Mouse (Mus musculus): ENCODE data around the gene Tas2r143. TPM values are rescaled to one million over a fixed set of nuclear protein-coding genes. Genes with fewer than 3 reads are reported as not detected.

The Tas2r143 gene
- polyA plus RNA-seq, 1 experiment from 2014 or later = not detected

- WGBS = 22% methylated on average over 3 of the region's 3 CpGs
- H3K4me1 ChIP-seq (ENCODE audit: control insufficient read depth, insufficient read depth, low read length) = peaks cover 38% of the 10 kb centered on the region
- no peak; the same call in 1 of the 2 replicates for ATAC-seq (replicated peaks; ENCODE audit: extremely low read depth, insufficient read depth, low FRiP score)
Observed at GRCm38 (mm10) chr6:42362974-42363373, 37.1 kb upstream of the Tas2r143 start.

GRCm38 (mm10) chr6:42364066-42364465 is 36.0 kb upstream of the Tas2r143 start:
- H3K36me3 ChIP-seq (ENCODE audit: control insufficient read depth, insufficient read depth) = peaks cover 10% of the 10 kb centered on the region
- no peak overlapping the region for H3K4me2 ChIP-seq (ENCODE audit: low read depth, low read length)
- no peak overlapping the region for H3K4me3 ChIP-seq (ENCODE audit: low read length)
- no peaks in the 10 kb centered on the region for H3K27me3 ChIP-seq (ENCODE audit: control insufficient read depth, insufficient read depth, low read length)
- ATAC-seq (replicated peaks; ENCODE audit: extremely low read depth, insufficient read depth, low FRiP score) = no peak
- H3K4me1 ChIP-seq (ENCODE audit: control insufficient read depth, insufficient read depth, low read length) = peaks cover 33% of the 10 kb centered on the region
- no peaks in the 10 kb centered on the region for H3K9me3 ChIP-seq (replicated peaks; ENCODE audit: control insufficient read depth, low read length)
- 80% methylated on average over 4 of the region's 4 CpGs for WGBS
- no peak overlapping the region for H3K27ac ChIP-seq (ENCODE audit: low read length)
- no peak overlapping the region for H3K9ac ChIP-seq (ENCODE audit: low read length)

More at GRCm38 (mm10) chr6:42362974-42363373, 37.1 kb upstream of the Tas2r143 start:
- Histone ChIP-seq H3K9me3 (replicated peaks; ENCODE audit: control insufficient read depth, low read length) (no peaks in the 10 kb centered on the region), H3K4me3 (ENCODE audit: low read length) (no peak overlapping the region), H3K27ac (ENCODE audit: low read length) (peak overlapping the region; percentile 43; the same call in 1 of the 2 replicates), H3K27me3 (ENCODE audit: control insufficient read depth, insufficient read depth, low read length) (no peaks in the 10 kb centered on the region), H3K36me3 (ENCODE audit: control insufficient read depth, insufficient read depth) (peaks cover 19% of the 10 kb centered on the region), H3K4me2 (ENCODE audit: low read depth, low read length) (no peak overlapping the region), H3K9ac (ENCODE audit: low read length) (no peak overlapping the region)

DNA sequence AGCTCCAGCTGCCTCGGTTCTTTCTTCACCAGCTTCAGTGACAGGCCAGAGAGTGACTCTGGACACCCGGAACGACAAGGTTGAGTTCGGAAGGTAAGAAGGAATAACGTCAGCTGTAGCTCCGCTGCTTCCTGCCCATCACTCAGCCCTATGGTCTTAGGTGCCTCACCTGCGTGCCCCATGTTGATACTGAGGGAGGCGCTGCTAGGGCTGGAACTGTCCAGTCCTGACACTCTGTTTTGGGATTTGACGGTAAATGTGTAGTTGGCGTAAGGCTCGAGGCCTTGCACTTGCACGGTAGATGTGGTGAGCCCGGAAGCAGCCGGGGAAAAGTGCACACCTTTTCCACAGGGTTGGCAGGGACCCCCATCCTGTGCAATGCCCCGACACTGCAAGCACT is 35.4 kb upstream of the Tas2r143 start:
- peaks cover 30% of the 10 kb centered on the region for H3K4me1 ChIP-seq (ENCODE audit: control insufficient read depth, insufficient read depth, low read length)
- WGBS = 88% methylated on average over 15 of the region's 15 CpGs
- no peak overlapping the region for H3K4me2 ChIP-seq (ENCODE audit: low read depth, low read length)
- H3K27ac ChIP-seq (ENCODE audit: low read length) = no peak overlapping the region
- no peaks in the 10 kb centered on the region for H3K27me3 ChIP-seq (ENCODE audit: control insufficient read depth, insufficient read depth, low read length)
- peaks cover 5% of the 10 kb centered on the region for H3K36me3 ChIP-seq (ENCODE audit: control insufficient read depth, insufficient read depth)
- no peak overlapping the region for H3K4me3 ChIP-seq (ENCODE audit: low read length)
- H3K9me3 ChIP-seq (replicated peaks; ENCODE audit: control insufficient read depth, low read length) = no peaks in the 10 kb centered on the region
- no peak for ATAC-seq (replicated peaks; ENCODE audit: extremely low read depth, insufficient read depth, low FRiP score)
- no peak overlapping the region for H3K9ac ChIP-seq (ENCODE audit: low read length)

DNA sequence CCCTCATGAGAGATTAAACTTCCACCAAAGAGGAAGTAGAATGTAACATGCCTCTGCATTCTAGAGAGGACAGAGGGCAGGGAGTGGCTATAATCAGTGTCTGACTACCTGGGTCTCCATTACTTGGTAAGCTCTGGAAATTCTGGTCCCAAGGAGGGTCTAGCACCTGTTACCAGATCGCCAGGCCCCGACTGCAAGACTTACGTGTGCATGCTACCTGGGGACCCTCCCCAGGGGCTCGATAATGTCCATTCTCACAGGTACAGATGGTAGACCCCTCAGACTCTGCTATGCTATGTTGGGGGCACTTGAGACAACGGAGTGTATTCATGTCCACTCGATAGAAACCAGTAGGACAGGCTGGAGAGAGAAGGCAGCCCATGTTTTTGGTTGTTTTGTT is 34.8 kb upstream of the Tas2r143 start:
- no peak overlapping the region for H3K4me2 ChIP-seq (ENCODE audit: low read depth, low read length)
- 90% methylated on average over 6 of the region's 6 CpGs for WGBS
- H3K36me3 ChIP-seq (ENCODE audit: control insufficient read depth, insufficient read depth) = peaks cover under 1% of the 10 kb centered on the region; the same call in 1 of the 2 replicates
- H3K9me3 ChIP-seq (replicated peaks; ENCODE audit: control insufficient read depth, low read length) = no peaks in the 10 kb centered on the region
- no peak overlapping the region for H3K27ac ChIP-seq (ENCODE audit: low read length)
- no peak overlapping the region for H3K4me3 ChIP-seq (ENCODE audit: low read length)
- H3K27me3 ChIP-seq (ENCODE audit: control insufficient read depth, insufficient read depth, low read length) = no peaks in the 10 kb centered on the region
- H3K9ac ChIP-seq (ENCODE audit: low read length) = no peak overlapping the region
- peaks cover 30% of the 10 kb centered on the region for H3K4me1 ChIP-seq (ENCODE audit: control insufficient read depth, insufficient read depth, low read length)
- no peak for ATAC-seq (replicated peaks; ENCODE audit: extremely low read depth, insufficient read depth, low FRiP score)

- Histone ChIP-seq H3K4me3 (ENCODE audit: low read length) (no peak overlapping the region), H3K9me3 (replicated peaks; ENCODE audit: control insufficient read depth, low read length) (no peaks in the 10 kb centered on the region), H3K36me3 (ENCODE audit: control insufficient read depth, insufficient read depth) (no peaks in the 10 kb centered on the region), H3K27me3 (ENCODE audit: control insufficient read depth, insufficient read depth, low read length) (no peaks in the 10 kb centered on the region), H3K27ac (ENCODE audit: low read length) (peak overlapping the region; percentile 24; the same call in 1 of the 2 replicates), H3K9ac (ENCODE audit: low read length) (no peak overlapping the region), H3K4me1 (ENCODE audit: control insufficient read depth, insufficient read depth, low read length) (peaks cover 29% of the 10 kb centered on the region), H3K4me2 (ENCODE audit: low read depth, low read length) (no peak overlapping the region; the same call in 1 of the 2 replicates)
- peak; percentile 57 for ATAC-seq (replicated peaks; ENCODE audit: extremely low read depth, insufficient read depth, low FRiP score)
- 13% methylated on average over 3 of the region's 3 CpGs for WGBS
Observed at GRCm38 (mm10) chr6:42369870-42370269, 30.2 kb upstream of the Tas2r143 start.

GRCm38 (mm10) chr6:42370630-42371363 is 29.2 kb upstream of the Tas2r143 start:
- Histone ChIP-seq H3K4me2 (ENCODE audit: low read depth, low read length) (no peak overlapping the region), H3K9me3 (replicated peaks; ENCODE audit: control insufficient read depth, low read length) (no peaks in the 10 kb centered on the region), H3K36me3 (ENCODE audit: control insufficient read depth, insufficient read depth) (no peaks in the 10 kb centered on the region), H3K27ac (ENCODE audit: low read length) (peak overlapping the region; percentile 32; the same call in 1 of the 2 replicates), H3K4me3 (ENCODE audit: low read length) (no peak overlapping the region), H3K9ac (ENCODE audit: low read length) (no peak overlapping the region), H3K4me1 (ENCODE audit: control insufficient read depth, insufficient read depth, low read length) (peaks cover 34% of the 10 kb centered on the region), H3K27me3 (ENCODE audit: control insufficient read depth, insufficient read depth, low read length) (no peaks in the 10 kb centered on the region)
- no peak for ATAC-seq (replicated peaks; ENCODE audit: extremely low read depth, insufficient read depth, low FRiP score)
- 59% methylated on average over 4 of the region's 4 CpGs for WGBS

DNA sequence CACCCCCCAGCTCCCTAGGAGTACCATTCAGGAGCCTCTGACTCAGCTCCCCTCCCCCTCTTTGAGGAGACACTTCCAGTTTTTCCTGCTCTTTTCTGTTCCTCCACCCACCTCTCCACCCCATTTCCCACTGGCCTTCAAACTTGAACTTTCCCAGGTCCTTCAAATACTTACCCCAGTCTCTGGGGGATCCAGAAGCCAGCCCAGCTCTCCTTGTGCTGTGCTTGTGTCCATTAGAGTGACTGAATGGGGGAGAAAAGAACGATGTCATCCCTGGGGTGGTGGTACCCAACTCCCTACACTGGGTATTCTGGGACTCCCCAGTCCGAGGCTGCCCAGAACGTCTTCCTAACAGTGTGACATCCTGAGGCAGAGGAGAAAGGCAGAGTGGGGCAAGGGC is 28.0 kb upstream of the Tas2r143 start:
- Histone ChIP-seq H3K36me3 (ENCODE audit: control insufficient read depth, insufficient read depth) (no peaks in the 10 kb centered on the region), H3K9me3 (replicated peaks; ENCODE audit: control insufficient read depth, low read length) (no peaks in the 10 kb centered on the region), H3K4me3 (ENCODE audit: low read length) (no peak overlapping the region; the same call in 1 of the 2 replicates), H3K4me2 (ENCODE audit: low read depth, low read length) (peak overlapping the region; percentile 96; the same call in 1 of the 2 replicates), H3K9ac (ENCODE audit: low read length) (no peak overlapping the region), H3K27ac (ENCODE audit: low read length) (peak overlapping the region; percentile 35; the same call in 1 of the 2 replicates), H3K27me3 (ENCODE audit: control insufficient read depth, insufficient read depth, low read length) (no peaks in the 10 kb centered on the region), H3K4me1 (ENCODE audit: control insufficient read depth, insufficient read depth, low read length) (peaks cover 43% of the 10 kb centered on the region)
- 29% methylated on average over 3 of the region's 3 CpGs for WGBS
- ATAC-seq (replicated peaks; ENCODE audit: extremely low read depth, insufficient read depth, low FRiP score) = no peak

- ATAC-seq (replicated peaks; ENCODE audit: extremely low read depth, insufficient read depth, low FRiP score) = no peak
- H3K9me3 ChIP-seq (replicated peaks; ENCODE audit: control insufficient read depth, low read length) = no peaks in the 10 kb centered on the region
- peak overlapping the region; percentile 27 for H3K27ac ChIP-seq (ENCODE audit: low read length)
- peak overlapping the region; percentile 96 for H3K4me2 ChIP-seq (ENCODE audit: low read depth, low read length)
- no peaks in the 10 kb centered on the region for H3K27me3 ChIP-seq (ENCODE audit: control insufficient read depth, insufficient read depth, low read length)
- WGBS = 49% methylated on average over 9 of the region's 9 CpGs
- peak overlapping the region; percentile 66 for H3K4me3 ChIP-seq (ENCODE audit: low read length)
- no peaks in the 10 kb centered on the region for H3K36me3 ChIP-seq (ENCODE audit: control insufficient read depth, insufficient read depth)
- peak overlapping the region; percentile 76 for H3K9ac ChIP-seq (ENCODE audit: low read length)
- H3K4me1 ChIP-seq (ENCODE audit: control insufficient read depth, insufficient read depth, low read length) = peaks cover 43% of the 10 kb centered on the region
Observed at GRCm38 (mm10) chr6:42372421-42372815, 27.6 kb upstream of the Tas2r143 start.

DNA sequence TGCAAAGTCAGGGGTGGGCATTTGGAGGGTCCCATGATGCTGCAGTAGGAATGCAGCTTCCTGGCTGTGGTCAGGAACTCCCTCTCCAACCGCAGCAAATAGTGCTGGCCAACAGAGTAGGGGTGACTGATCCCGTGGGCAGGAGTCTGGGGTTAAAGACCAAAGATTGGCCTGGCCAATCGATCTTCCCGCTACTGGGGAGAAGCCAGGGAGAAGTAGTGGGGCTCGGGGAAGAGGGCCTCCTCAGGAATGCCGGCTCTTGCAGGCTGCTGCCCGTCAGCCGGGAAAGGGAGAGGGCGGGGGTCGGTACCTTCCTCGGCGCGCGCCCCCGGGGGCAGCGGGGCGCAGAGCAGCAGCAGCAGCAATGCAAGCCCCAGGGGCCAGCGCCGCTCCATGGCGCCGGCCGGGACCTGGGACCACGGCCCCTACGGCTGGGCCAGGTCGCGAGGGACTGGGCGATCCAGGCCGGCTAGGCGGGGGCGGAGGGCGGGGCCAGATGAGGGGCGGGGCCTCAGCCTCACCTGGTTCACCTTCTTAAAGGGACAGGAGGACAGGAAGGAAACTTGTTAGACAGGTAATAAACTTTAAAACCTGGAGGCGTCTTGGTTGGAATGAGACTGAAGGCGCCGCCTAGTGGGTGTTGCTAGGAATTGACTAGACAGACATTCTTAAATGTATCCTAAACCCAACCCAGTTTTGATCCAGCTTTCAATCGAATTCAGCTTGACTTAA is 27.1 kb upstream of the Tas2r143 start, which contains the start of gene Epha1:
Epha1 (minus strand) TSS at position 453 of the 732 bp plus-strand sequence.
- 1% methylated on average over 36 of the region's 36 CpGs for WGBS
- Histone ChIP-seq H3K27me3 (ENCODE audit: control insufficient read depth, insufficient read depth, low read length) (no peaks in the 10 kb centered on the region), H3K9me3 (replicated peaks; ENCODE audit: control insufficient read depth, low read length) (no peaks in the 10 kb centered on the region), H3K4me3 (ENCODE audit: low read length) (peak within 1 kb of the TSS; percentile 66), H3K4me1 (ENCODE audit: control insufficient read depth, insufficient read depth, low read length) (peaks cover 43% of the 10 kb centered on the region), H3K4me2 (ENCODE audit: low read depth, low read length) (peak within 1 kb of the TSS; percentile 96), H3K27ac (ENCODE audit: low read length) (peak within 1 kb of the TSS; percentile 58), H3K36me3 (ENCODE audit: control insufficient read depth, insufficient read depth) (no peaks in the 10 kb centered on the region), H3K9ac (ENCODE audit: low read length) (peak within 1 kb of the TSS; percentile 76)
- ATAC-seq (replicated peaks; ENCODE audit: extremely low read depth, insufficient read depth, low FRiP score) = peak; percentile 24; the same call in 1 of the 2 replicates
